Mouse (Mus musculus) embryo, embryonic 11.5 days (tissue): ENCODE results near the gene B3galt2.

Experiments used
- DNase-seq: peaks from one replicate; pipeline ENCODE4 v3.0.0-alpha.2; 2012; ENCODE audit warnings: low read depth, low spot score

B3galt2 gene

DNA sequence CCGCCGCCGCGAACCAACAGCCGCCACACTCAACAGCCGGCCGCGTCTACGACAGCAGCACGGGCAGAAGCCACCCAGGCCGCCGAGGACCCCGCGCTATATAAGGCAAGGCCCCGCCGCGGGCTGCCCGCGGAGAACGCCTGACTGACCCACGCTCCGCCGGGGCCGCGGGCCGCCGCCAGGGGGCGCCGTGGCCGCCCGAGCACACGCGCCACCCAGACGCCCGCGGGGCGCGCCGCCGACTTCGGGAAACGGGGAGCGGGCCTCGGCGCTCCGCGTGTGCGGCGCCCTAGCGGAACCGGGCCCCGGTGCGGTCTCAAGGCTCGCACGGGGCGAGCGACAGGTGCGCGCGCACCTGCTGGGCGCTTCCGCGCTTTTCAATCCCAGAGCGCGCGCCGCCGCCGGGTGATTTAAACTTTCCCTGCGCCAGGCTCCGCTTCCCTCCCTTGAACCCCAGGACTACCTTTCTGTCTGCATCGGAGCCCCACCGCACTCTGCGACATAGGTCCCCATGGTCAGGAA lies 62.3 kb downstream of the B3galt2 start, which contains the start of gene Cdc73:
Gene Cdc73, minus strand, starts transcription at position 153 of the 522 bp plus-strand sequence.
- peak; percentile 82 for DNase-seq
